Mouse (Mus musculus) olfactory bulb, adult 2 months (tissue): ENCODE measurements around the gene Twnk.

ENCODE experiments used
- CTCF ChIP-seq: fragments of 200-500 bp; IDR thresholded peaks from 2 replicates; pipeline ENCODE4 v1.5.1; 2012; ENCODE audit warnings: low read depth, mild to moderate bottlenecking, low read length, moderate library complexity; ENCODE audit not compliant: insufficient read depth
- POLR2A ChIP-seq: fragments of 200-500 bp; IDR thresholded peaks from 2 replicates; pipeline ENCODE4 v1.6.1; 2012; ENCODE audit warnings: mild to moderate bottlenecking, low read depth, low read length, moderate library complexity; ENCODE audit not compliant: insufficient read depth

DNA sequence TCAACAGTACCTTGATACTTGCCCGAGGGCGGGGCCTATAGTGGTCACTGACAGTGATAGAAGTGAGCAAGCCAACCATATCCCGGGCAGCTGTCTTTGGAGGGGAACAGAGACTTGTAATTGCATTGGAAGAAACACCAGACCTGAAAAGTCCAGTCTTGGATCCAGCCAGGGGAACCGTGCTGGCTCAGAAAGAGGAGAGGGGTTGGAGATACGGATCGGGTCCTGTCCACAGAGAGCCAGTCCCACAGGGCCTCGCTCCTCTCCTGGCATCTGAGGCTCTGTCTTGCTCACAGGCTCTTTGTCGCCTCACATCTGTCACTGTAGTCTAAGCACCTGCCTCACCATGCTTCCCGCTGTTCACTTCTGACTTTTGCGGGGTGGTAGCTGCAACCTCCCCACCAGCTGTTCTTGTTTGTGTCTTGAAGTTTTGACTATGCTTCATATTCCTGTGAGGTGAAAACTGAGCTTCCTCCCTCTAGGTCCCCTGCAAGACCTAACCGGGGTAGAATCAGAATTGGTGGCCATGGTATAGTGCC lies 39.0 kb downstream of the Twnk start:
- no peak for TF ChIP-seq CTCF
- no peak for TF ChIP-seq POLR2A
